Mouse (Mus musculus) spleen, postnatal 10 days (tissue): ENCODE measurements around the gene Prkn.

Experiments
- DNase-seq, 2 experiments: peaks; one replicate each; pipeline ENCODE4 v3.0.0; 2021 to 2022; ENCODE audit warnings: low spot score in 2 of 2

Prkn gene

DNA sequence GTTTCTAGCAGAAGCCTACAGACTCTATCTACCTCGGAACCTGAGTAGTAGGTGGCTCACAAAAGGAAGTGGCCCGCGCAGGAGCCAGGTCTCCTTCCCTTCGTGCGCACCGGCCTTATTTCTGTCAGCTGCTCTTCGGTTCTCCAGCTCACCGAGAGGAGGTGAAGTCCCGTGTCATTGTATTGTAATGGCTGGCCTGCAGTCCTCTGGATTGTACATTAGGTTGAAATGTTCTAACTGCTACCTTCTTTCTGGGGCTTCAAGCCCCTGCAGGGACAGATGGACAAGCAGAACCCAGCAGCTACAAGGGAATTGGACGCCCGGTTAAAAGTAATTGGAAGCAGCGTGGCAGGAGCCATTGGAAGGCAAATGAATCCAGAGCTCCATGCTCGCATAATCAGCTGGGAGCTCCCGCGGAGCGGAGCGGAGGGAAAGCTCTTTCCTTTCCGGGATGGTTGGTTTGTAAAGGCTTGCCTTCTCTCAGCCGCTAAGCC is 1072.7 kb downstream of the Prkn start:
- no peak for DNase-seq

DNA sequence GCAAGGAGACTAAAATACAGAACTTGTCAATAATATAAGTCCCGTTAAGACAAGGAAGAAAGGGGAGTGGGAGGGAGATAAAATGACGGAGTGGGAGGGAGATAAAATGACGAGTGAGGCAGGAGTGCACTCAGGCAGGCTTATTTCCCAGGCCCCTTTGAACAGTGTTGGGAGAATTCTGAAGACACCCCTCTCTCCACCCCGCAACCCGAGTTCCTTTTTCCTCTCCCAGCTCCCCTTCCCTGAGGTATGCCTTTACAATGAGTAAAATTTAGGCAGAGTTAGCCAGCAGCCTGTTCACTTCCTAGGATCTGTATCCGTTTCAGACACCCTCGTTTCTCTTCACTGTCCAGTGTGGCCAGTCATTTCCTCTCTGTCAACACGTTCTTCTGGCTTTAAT is 1073.4 kb downstream of the Prkn start:
- no peak for DNase-seq

DNA sequence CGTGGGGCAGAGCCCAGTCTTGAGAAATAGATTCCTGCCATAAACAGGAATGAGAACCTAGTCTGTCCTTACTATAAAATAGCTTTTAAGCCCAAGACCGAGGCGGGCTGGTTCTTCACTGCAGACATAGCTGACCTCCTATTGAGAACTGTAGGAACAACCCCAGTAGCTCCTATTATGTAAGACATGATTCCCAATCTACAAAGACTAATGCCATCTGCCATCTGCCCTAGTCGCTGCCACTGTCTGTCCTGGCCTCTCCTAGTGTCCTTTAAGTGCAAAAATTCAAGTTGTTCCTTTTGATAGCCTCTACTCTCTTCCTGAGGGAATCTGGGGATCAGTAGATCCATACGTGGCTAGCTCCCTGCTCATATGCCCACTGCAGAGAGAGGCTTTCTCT is 1074.3 kb downstream of the Prkn start:
- no peak for DNase-seq

DNA sequence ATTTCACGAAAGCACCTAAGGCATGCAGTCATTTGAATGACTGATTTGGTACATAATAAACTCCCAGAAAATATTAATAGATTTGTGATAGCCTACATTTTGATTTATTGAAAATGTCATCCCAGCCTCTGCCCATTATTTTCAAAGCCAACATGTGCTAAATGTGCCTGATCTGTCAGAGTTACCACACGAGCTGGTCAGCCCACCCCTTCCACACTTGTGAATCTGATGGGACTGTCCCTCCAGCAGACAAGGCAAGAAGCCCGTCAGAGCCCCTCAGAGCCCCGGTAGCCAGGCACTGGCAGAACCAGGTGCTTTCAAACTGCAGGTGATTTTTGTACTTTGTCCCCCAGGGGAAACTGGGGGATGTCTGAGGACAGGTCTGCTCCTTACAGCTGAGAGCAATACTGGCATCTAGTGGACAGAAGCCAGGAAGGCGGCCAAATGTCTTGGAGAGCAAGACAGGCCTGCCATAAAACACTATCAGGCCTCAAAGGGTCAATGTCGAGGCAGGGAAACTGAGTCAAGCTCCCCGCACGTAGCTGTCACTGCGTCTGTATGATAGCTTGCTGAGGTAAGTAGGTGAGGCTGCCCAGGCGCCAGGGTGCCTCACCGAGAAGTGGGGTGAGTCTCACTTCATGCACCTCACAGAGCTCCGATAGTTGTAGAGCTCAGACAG is 1078.1 kb downstream of the Prkn start:
- DNase-seq: no peak

DNA sequence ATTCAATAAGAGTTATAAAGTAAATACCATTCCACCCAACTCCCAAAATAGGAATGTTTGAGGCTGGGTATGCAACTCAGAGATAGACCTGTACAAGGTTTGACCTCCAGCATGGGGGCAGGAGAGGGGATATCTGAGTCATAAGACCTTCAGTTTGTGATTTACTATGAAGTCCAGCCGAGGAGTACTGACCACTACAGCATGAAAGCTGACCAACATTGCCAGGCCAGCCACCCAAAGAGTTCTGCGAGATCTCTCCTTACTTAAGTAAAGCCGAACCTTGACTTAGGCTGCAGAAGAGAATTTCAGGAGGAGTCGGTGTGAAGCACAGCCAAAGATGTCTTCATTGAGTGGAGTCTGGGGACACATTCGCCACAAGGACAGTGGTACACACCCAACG is 1079.4 kb downstream of the Prkn start:
- no peak for DNase-seq

DNA sequence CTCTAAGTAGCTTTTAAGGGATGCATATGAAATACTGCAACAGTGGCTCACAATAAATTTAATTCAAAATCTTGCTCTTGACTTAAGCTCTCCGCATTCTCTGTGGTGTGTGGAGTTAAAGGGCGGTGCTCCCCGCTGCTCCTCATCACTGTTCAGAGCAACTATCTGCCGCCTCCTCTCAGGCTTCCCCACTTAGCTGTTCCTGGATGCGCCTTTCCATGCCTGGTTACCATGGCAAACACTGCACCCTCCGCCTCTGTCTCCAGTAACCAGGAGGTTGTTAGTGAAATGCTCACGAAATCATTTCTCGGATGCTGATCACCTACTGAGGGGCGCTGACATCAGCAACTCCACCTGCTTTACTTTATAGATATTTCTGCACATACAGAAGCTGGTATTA is 1080.8 kb downstream of the Prkn start:
- no peak for DNase-seq

DNA sequence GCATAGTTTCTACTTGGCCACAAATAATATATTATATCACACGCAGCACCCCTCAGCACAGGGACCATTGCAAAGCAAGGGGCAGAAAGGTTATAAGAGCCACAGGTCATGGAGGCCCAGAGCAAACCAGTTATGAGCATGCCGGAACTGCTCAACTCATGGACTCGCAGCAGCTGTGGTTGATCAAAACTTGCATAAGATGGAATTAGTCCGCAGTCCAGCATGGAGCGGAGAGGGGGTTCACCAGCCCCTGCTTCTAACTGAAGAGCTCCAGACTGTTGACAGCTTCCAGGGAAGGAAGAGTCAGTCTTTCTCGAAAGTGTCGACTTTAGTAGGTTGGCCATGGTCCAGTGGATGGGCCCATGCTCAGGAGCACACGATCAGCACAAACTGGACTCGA is 1083.8 kb downstream of the Prkn start:
- no peak for DNase-seq

DNA sequence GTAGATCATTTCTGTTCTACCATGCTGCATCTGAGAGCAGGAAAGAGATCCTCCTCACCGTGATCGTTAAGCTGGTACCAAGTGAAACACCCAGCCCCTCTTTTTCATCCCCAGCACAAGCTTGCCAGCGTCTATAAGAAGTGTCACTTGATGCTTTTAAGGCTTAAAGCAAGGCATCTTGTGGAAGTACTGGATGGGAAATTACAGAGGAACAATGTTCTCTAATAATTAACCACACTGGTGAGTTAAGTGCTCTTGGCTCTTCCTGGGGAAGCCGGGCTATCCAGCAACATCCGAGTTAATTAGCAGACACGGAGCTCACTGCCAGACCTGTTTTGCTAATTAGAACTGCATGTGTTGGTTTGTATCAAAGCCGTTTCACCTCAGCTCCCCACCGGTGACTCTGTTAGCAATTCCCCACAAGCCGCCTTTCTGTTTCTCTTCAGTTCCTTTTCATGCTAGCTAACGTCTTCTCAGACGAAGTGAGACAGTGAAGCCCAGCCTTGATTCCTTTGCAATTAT is 1086.7 kb downstream of the Prkn start:
- no peak for DNase-seq

DNA sequence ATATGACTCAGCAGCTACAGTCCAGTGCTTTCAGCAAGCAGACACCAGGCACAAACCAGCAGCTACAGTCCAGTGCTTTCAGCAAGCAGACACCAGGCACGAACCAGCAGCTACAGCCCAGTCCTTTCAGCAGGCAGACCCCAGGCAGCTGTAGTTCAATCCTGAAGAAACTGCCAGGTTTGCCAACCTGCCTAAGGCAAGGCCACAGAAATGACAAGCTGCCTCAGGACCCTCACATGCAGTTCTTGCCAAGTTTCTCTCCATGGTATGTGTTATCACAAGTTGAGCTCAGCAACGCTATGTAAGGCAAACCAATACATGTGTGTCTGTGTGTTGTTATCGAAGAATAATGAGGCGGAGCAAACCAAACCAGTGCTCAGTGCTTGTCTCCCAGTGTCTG is 1091.5 kb downstream of the Prkn start:
- no peak for DNase-seq

DNA sequence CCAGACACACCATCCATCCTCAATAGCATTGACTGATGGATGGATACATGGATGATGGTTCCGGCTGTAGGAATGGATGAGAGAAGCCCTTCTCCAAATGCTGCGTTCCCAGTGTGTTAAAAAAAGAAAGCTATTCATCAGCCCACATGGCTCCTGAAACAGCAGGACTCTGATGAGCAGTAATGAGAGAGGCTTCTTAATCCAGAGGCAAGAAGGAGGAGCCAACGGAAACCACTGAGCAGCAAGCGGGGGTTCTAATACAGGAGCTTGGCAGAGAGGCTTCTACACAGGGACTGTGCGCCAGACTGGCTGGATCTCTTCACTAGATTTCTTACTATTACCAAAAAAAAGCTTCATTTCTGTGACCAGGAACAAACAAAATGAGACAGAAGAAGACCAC is 1093.6 kb downstream of the Prkn start:
- no peak for DNase-seq

DNA sequence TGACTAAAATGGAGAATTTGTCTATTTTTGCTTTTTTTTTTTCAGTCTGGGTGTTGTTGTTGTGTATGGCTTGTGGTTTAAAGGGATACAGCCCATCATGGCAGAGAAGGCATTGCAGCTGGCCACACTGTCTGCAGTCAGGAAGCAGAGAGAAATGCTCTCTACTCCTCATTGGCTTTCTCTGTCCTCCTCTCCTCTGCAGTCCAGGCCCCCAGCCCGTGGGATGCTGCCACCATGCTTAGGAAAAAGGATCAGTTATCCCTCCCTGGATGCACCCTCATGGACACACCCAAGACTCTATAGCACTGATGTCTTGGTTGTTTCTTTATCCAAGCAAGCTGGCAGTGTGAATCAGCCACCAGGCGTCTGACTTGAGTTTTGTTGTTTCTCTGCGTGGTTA is 1107.3 kb downstream of the Prkn start:
- DNase-seq: no peak

DNA sequence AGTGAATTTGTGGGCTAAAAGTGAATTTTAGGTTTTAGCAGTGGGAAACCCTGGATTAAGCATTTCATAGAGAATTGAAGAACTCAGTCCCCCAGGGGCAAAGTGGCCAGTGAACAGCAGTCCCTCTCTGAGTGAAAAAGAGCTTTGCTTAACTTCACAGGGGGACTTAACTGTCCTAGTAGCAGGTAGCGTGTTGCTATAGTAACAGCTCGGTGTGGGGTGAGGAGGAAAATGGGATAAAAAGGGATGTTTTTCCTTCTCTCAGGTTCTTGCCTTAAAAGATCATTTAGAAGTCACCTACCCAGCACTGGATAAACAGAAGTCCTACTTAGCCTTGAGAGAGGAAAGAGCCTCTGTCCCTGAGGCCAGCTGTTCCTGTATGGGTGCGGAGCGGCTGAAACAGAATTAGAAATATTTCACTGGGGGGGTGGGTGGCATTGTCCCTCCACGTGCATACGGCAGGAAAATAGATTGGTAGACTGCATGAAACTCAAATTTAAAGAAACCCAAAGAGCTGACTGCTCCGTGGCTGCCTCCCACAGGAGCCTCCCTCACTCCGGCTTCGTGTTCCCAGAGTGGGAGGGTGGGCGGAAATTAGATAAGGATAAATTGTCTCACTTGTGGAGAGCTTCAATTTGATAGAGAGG is 1109.5 kb downstream of the Prkn start:
- DNase-seq: no peak

DNA sequence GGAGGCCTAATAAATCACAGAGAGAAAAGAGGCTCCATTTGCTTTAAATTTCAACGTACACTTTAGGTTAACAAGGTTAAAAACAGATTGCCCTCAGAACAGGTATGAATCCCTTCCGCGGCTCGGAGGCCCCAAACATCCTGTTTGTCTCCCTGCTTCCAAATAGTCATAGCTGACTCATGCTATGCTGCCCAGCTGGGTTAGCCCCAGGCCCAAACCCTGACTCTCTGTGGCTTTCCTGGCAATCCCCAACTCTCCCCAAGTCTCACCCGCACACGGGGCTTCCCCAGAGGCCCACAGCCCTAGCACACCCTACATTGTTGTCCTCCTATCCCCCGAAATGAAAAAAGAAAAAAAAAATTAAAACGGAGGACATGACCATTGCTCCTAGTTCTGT is 1110.0 kb downstream of the Prkn start:
- no peak for DNase-seq

DNA sequence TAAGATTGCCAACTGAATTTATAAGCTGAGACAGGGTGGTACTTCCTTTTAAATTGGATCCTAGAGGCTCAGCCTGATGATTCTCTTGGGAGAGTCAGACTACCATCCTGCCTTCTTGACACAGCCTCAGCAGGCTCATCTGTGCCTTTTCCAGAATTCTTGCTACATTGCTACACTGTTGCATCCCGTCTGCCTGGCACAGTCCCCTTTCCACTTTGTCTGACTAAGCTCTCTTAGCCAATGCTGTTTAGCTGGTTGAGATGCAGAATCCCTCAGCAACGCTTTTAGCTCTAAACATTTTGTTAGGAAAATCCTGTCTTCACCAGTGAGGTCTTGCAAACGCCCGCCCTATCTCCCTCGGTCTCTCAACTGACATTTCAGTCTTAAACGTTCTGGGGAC is 1115.1 kb downstream of the Prkn start:
- no peak for DNase-seq

DNA sequence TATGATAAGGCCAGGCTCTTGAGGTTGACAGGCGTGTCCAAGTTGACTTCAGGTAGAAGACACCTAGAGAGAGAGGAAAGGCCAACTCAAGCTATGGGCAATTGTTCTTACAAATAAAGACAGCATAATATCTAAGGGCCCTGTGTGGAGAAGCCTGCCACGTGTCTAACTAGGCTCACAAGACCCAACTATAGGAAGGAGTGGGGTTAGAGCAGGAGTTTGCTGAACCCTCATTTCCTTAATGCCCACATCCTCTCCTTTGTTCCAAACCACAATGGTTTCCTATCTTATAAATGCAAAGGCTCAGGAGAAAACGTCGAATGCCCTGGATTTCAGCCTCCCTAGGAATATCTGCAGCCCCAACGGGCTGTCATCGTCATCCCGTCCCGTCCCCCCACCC is 1120.3 kb downstream of the Prkn start:
- DNase-seq: no peak

DNA sequence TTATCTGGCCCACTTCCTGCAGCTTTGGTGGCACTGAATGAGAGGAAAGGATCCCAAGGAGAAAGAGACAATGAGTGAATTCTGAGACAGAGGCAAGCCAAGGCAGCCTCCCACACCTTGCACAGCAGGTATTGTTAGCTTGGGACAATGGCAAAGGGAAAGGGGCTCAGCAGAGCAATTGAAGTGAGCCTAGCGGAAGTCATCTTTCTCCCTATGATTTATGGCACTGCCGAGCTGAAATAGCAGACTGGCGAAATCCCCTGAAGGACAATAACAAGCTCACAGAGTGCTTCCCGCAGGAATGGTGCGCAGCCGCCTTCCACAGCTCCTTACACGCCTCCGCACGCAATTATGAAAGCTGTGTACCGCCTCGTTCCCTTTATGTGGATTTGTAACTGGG is 1122.6 kb downstream of the Prkn start:
- DNase-seq: no peak

DNA sequence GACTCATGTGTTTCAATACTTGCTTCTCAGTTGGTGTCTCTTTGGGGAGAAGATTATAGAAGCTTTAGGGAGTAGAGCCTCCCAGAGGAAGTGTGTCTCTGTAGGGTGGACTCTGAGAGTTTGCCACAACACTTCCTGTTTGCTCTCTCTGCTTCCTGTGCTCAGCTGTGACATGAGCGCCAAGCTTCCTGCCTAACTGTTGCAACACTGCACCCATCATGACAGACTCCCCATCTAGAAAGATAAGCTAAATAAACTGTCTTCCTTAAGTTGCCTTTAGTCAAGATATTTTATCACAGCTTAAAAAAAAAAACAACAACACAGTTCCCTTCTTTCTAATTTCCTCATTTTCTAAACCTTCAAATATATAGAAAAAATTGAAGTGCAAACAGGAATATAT is 1130.0 kb downstream of the Prkn start:
- DNase-seq: no peak

DNA sequence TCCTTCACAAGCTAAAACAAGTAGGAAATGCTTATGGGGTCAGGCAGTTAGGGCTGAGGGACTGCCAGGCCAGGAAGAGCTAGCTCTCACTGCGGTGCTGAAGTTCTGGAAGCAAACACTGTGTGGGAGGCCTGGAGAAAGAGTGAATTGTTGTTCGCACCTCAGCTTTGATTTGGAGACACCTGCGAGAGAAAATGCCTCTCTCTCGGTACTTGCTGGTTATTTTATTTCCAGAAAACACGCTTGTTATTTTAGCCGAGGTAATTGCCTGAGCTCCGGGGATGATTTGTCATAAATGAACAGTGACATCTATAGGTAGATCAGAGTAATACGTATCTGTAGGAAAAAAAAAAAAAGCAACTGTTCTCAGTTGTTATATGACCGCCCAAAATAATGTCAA is 1132.4 kb downstream of the Prkn start:
- no peak for DNase-seq

DNA sequence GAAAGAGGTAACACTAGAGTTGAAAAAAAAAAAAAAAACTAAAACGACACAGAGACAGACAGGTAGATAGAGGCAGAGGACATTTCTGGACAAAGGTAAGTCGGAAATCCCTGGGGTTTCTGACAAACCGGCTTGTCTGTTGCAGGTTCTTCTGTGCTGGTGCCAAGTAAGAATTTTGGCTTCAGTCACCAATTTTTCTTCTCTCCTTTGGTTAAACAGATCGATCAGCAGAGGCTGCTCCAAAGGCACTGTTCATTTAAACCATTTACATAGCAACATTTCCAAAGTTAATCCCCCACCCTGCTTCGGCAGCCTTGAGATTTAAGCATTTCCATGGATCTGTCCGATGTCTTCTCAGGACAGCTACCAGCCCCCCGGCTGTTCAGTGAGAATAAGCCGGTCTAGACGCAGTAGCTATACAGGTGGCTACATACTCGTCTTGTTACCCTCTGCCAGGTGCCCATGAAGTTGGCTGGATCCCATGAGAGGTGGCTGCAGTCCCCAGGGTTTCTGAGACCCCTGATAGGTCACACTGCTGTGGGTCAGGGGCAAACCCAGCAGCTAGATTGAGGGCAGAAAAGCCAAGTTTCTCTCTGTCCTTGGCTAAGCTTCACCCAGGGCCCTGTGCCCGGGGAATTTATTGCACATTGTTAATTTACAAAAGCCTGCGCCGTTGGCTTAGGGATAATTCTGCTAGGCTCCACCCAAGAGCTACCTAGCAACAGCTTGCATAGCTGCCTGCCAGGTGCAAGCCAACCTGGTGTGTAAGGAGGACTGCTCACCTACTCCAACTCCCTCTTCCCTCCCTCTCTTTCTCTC is 1133.0 kb downstream of the Prkn start:
- DNase-seq: no peak

DNA sequence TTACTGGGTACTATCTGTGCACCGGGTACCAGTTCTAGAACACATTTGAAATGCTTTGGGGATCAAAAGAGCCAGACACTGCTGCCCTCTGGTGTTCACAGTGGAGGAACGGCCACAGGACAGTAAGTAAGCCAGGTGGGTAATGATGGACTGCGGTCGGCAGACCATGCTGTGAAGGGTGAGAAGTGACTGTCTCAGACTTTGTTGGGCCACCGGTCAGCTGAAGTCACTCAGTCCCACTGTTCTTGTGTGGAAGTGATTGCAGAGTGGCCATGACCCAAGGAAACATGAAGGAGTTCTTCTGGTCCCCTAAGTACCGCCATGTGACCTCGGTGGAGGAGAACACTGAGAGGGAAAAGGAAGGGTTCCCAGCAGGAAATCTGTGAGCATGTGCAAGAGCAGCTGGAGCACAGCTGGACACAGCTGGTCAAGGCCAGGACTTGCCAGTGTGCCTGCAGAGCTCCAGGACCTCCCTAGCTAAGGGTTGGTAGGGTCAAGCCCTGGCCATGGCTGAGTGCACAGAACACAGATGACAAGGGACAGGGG is 1135.0 kb downstream of the Prkn start:
- no peak for DNase-seq

DNA sequence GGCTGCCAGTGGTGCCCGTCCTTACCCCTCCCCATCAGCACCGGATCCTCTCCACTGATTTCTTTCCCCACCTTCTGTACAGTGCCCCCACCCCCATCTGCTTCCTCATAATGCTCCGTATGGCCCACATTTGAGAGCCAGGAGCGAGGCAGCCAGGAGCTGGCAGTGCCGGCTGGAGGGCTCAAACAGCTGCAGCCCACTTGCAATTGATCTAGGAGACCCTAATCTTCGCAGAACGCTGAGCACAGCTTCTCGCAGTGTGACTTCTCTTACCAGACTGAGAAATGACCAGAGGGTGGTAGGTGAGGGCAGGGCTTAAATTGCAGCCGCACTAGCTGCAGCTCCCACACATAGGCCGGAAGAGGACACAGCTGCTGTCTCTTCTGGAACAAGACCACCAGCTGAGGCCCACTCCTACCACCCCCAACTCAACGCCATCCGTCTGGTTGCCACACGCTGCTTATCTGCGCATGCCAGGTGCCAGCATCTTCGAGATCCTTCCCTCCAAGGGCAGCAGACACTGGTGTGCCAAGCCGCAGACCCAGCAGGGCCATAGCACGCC is 1138.2 kb downstream of the Prkn start:
- no peak for DNase-seq

DNA sequence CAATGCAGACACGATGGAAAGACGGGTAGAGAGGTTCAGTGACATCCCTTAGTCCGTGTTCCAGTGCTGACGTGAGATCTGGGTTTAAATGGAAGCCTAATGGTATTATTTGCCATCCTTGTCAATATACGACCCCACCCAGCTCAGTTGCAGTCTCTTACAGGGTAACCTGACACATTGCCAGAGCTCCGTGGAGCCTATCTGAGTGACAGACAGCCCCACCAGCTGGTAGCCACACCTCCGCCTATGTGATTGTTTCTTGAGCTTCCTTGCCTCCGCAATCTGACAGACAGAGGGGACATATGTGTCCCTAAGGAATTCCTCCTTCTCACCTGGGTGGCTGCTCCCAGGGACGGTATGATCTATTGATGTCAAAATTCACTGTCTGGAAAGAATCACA is 1141.5 kb downstream of the Prkn start:
- DNase-seq: no peak
